In the genomic region with DNA sequence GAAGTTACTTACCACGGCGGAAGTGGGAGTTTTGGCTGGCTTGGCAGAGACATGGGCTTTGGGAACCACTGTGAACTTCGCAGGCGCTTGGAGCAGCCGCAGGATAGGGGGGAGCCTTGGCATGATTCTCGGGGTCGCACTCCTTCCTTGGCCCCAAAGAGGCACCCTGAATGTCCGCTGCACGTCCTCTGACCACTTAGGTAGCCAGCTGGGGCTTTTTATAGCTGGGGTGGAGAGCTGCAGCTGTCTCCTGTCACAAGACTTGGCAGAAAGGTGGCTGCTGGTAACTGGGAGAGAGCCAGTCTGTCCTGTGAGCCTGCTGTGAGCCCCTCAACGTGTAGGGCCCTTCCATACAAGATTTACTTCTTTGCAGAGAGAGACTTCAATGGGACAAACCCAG, we compare ENCODE assay signal across 14 mouse cellular contexts. TPM values are rescaled to one million over a fixed set of nuclear protein-coding genes. Genes with fewer than 3 reads are reported as not detected.
DNase-seq lines count a peak whose midpoint lies in the region; ATAC-seq and TF ChIP-seq lines count a peak whose summit lies in the region.
"Had no signal": no experiment of that assay in that cellular context is flagged by ENCODE, and none has a peak within 500 bp of the region (broad histone marks: within the 10 kb centered on the region; RNA-seq: fewer than 3 reads in every experiment).

A gene (minus strand): TSS at position 227 of the 400 bp plus-strand sequence.

- TF ChIP-seq CTCF in intestine, postnatal 0 days (IDR thresholded peaks at IDR 0.05; ENCODE audit: low read depth) = no peak

- H3K27ac ChIP-seq in kidney, embryonic 15.5 days = 0 out of 2 replicates have a peak within 1 kb of the TSS, but pooled peaks have one; percentile 11
- H3K27ac ChIP-seq in embryonic facial prominence, embryonic 14.5 days (replicated peaks; ENCODE audit: low read depth, low read length) = no peak within 1 kb of the TSS
- H3K27ac ChIP-seq in limb, embryonic 15.5 days = peak within 1 kb of the TSS; percentile 8; the same call in 1 of the 2 replicates
- no peak within 1 kb of the TSS for H3K27ac ChIP-seq in intestine, postnatal 0 days (ENCODE audit: low read depth, low read length)
- H3K27ac ChIP-seq: forebrain, embryonic 12.5 days; hindbrain, postnatal 0 days; neural tube, embryonic 13.5 days had no signal

- H3K36me3 ChIP-seq in kidney, embryonic 15.5 days = peaks cover 41% of the 10 kb centered on the region
- peaks cover 39% of the 10 kb centered on the region for H3K36me3 ChIP-seq in embryonic facial prominence, embryonic 14.5 days (ENCODE audit: control insufficient read depth, insufficient read depth, low read length)
- peaks cover 40% of the 10 kb centered on the region for H3K36me3 ChIP-seq in limb, embryonic 15.5 days
- peaks cover 35% of the 10 kb centered on the region for H3K36me3 ChIP-seq in intestine, postnatal 0 days (ENCODE audit: control insufficient read depth, insufficient read depth)

- no peak for ATAC-seq in kidney, embryonic 15.5 days (replicated peaks; ENCODE audit: low FRiP score)
- ATAC-seq in embryonic facial prominence, embryonic 14.5 days (ENCODE audit: low read depth) = no peak
- ATAC-seq in limb, embryonic 15.5 days (ENCODE audit: insufficient number of reproducible peaks, low FRiP score, low TSS enrichment, low read depth) = no peak
- no peak for ATAC-seq in intestine, postnatal 0 days
- ATAC-seq: hindbrain, postnatal 0 days had no signal

- no peaks in the 10 kb centered on the region for H3K9me3 ChIP-seq in kidney, embryonic 15.5 days (replicated peaks)
- H3K9me3 ChIP-seq in embryonic facial prominence, embryonic 14.5 days (ENCODE audit: control insufficient read depth, low read length) = no peaks in the 10 kb centered on the region
- no peaks in the 10 kb centered on the region for H3K9me3 ChIP-seq in limb, embryonic 15.5 days
- no peaks in the 10 kb centered on the region for H3K9me3 ChIP-seq in intestine, postnatal 0 days (ENCODE audit: control insufficient read depth)
- H3K9me3 ChIP-seq: forebrain, embryonic 12.5 days; neural tube, embryonic 13.5 days had no signal

- WGBS in kidney, embryonic 15.5 days = 62% methylated on average over 10 of the region's 10 CpGs
- WGBS in embryonic facial prominence, embryonic 14.5 days = 78% methylated on average over 10 of the region's 10 CpGs
- 68% methylated on average over 10 of the region's 10 CpGs for WGBS in limb, embryonic 15.5 days
- WGBS in intestine, postnatal 0 days = 67% methylated on average over 10 of the region's 10 CpGs

- DNase-seq in kidney, adult 8-10 months = no peak
- DNase-seq in embryonic facial prominence, embryonic 14.5 days (ENCODE audit: low spot score) = no peak
- DNase-seq in heart, adult 9 months (ENCODE audit: low spot score in 2 of 2) = peak; percentile 59 to 73
- no peak for DNase-seq in spleen, postnatal 10 days (ENCODE audit: low spot score in 2 of 2)
- DNase-seq in thymus, adult 18-20 months = no peak
- DNase-seq: kidney, postnatal 4 days; liver; right cerebral cortex, postnatal 25 days had no signal

- H3K4me2 ChIP-seq in kidney, embryonic 15.5 days = no peak within 1 kb of the TSS
- no peak within 1 kb of the TSS for H3K4me2 ChIP-seq in embryonic facial prominence, embryonic 14.5 days (ENCODE audit: low read depth, low read length)
- H3K4me2 ChIP-seq in limb, embryonic 15.5 days = no peak within 1 kb of the TSS
- no peak within 1 kb of the TSS for H3K4me2 ChIP-seq in intestine, postnatal 0 days (replicated peaks; ENCODE audit: low read depth)
- H3K4me2 ChIP-seq: forebrain, embryonic 12.5 days; neural tube, embryonic 13.5 days had no signal

- no peaks in the 10 kb centered on the region for H3K27me3 ChIP-seq in kidney, embryonic 15.5 days
- H3K27me3 ChIP-seq in embryonic facial prominence, embryonic 14.5 days (replicated peaks; ENCODE audit: control insufficient read depth, insufficient read depth, low read length) = no peaks in the 10 kb centered on the region
- no peaks in the 10 kb centered on the region for H3K27me3 ChIP-seq in limb, embryonic 15.5 days
- no peaks in the 10 kb centered on the region for H3K27me3 ChIP-seq in intestine, postnatal 0 days (replicated peaks; ENCODE audit: control insufficient read depth, insufficient read depth, low read length)
- H3K27me3 ChIP-seq: forebrain, embryonic 12.5 days; neural tube, embryonic 13.5 days had no signal

- H3K4me3 ChIP-seq in kidney, embryonic 15.5 days (replicated peaks) = no peak within 1 kb of the TSS
- no peak within 1 kb of the TSS for H3K4me3 ChIP-seq in embryonic facial prominence, embryonic 14.5 days (ENCODE audit: low read depth, low read length)
- no peak within 1 kb of the TSS for H3K4me3 ChIP-seq in limb, embryonic 15.5 days
- H3K4me3 ChIP-seq in intestine, postnatal 0 days (ENCODE audit: low read depth, low read length) = no peak within 1 kb of the TSS
- H3K4me3 ChIP-seq: forebrain, embryonic 12.5 days; neural tube, embryonic 13.5 days had no signal

- H3K9ac ChIP-seq in kidney, embryonic 15.5 days = no peak within 1 kb of the TSS
- no peak within 1 kb of the TSS for H3K9ac ChIP-seq in embryonic facial prominence, embryonic 14.5 days (ENCODE audit: low read depth, low read length)
- H3K9ac ChIP-seq in limb, embryonic 15.5 days = no peak within 1 kb of the TSS
- no peak within 1 kb of the TSS for H3K9ac ChIP-seq in intestine, postnatal 0 days (ENCODE audit: low read depth, low read length)
- H3K9ac ChIP-seq: forebrain, embryonic 12.5 days had no signal

- peaks cover 14% of the 10 kb centered on the region; the same call in 1 of the 2 replicates for H3K4me1 ChIP-seq in kidney, embryonic 15.5 days
- H3K4me1 ChIP-seq in embryonic facial prominence, embryonic 14.5 days (ENCODE audit: control insufficient read depth, insufficient read depth, low read length) = no peaks in the 10 kb centered on the region
- H3K4me1 ChIP-seq in limb, embryonic 15.5 days = 0 out of 2 replicates have a peak, but pooled peaks cover 7% of the 10 kb centered on the region
- H3K4me1 ChIP-seq in intestine, postnatal 0 days (replicated peaks; ENCODE audit: control insufficient read depth, insufficient read depth, low read length) = no peaks in the 10 kb centered on the region
- H3K4me1 ChIP-seq: forebrain, embryonic 12.5 days had no signal

RNA-seq across cellular contexts. Expression of the gene that starts here (rescaled TPM):
- 3.9 and 4.8 TPM in 2 replicates for polyA plus RNA-seq in kidney, embryonic 15.5 days (2015; fragmentation: Nextera tagmentation; extraction: Ambion mirVana)
- 55.5 and 92.1 TPM in 2 replicates for polyA plus RNA-seq in embryonic facial prominence, embryonic 14.5 days (2014; fragmentation: Nextera tagmentation; extraction: Ambion mirVana)
- polyA plus RNA-seq in limb, embryonic 15.5 days (2015; fragmentation: Nextera tagmentation; extraction: Ambion mirVana) = 19.6 and 58.3 TPM in 2 replicates
- 0.53 and 0.69 TPM in 2 replicates for polyA plus RNA-seq in intestine, postnatal 0 days (2015; fragmentation: Nextera tagmentation; extraction: Ambion mirVana)
- polyA plus RNA-seq: forebrain, embryonic 12.5 days; hindbrain, postnatal 0 days had no signal

Comparison
In these comparisons a context has a peak if more than half of its experiments do, and no peak if none do; other contexts are left out.
1. H3K27ac ChIP-seq: peak in kidney, embryonic 15.5 days (single experiment) and limb, embryonic 15.5 days (single experiment); none in embryonic facial prominence, embryonic 14.5 days (single experiment) and intestine, postnatal 0 days (single experiment).
2. DNase-seq: peak in heart, adult 9 months (2 of 2); none in kidney, adult 8-10 months (0 of 2), embryonic facial prominence, embryonic 14.5 days (single experiment), spleen, postnatal 10 days (0 of 2) and thymus, adult 18-20 months (0 of 2).